Mouse (Mus musculus): ENCODE data around the gene Rbm19.
A peak's percentile ranks its signal among the peaks of the same experiment; 100 is the strongest.

Gene Rbm19

GRCm38 (mm10) chr5:120128511-120128910, 12.2 kb downstream of the Rbm19 start:
- no peaks in the 10 kb centered on the region for H3K27me3 ChIP-seq (ENCODE audit: insufficient read depth, low read length)
- H3K9me3 ChIP-seq (ENCODE audit: low read length), result no peaks in the 10 kb centered on the region
- H3K36me3 ChIP-seq (ENCODE audit: insufficient read depth, low read length), result peaks cover 99% of the 10 kb centered on the region
- TF ChIP-seq POU5F1 (IDR thresholded peaks at IDR 0.05; ENCODE audit: borderline replicate concordance, low read length) (no peak), CTCF (conservative IDR thresholded peaks at IDR 0.05; ENCODE audit: low read length) (no peak), NANOG (IDR thresholded peaks at IDR 0.05; ENCODE audit: borderline replicate concordance, low read length) (no peak)
- no peak overlapping the region for H3K4me3 ChIP-seq (replicated peaks; ENCODE audit: low read length)
- H3K4me1 ChIP-seq (replicated peaks; ENCODE audit: low read depth, low read length), result peaks cover 25% of the 10 kb centered on the region

- Histone ChIP-seq H3K36me3 (ENCODE audit: insufficient read depth, low read length) (peaks cover 99% of the 10 kb centered on the region), H3K9me3 (ENCODE audit: low read length) (no peaks in the 10 kb centered on the region), H3K4me1 (replicated peaks; ENCODE audit: low read depth, low read length) (peaks cover 25% of the 10 kb centered on the region), H3K4me3 (replicated peaks; ENCODE audit: low read length) (no peak overlapping the region), H3K27me3 (ENCODE audit: insufficient read depth, low read length) (no peaks in the 10 kb centered on the region)
- TF ChIP-seq CTCF (conservative IDR thresholded peaks at IDR 0.05; ENCODE audit: low read length) (no peak), NANOG (IDR thresholded peaks at IDR 0.05; ENCODE audit: borderline replicate concordance, low read length) (no peak), POU5F1 (IDR thresholded peaks at IDR 0.05; ENCODE audit: borderline replicate concordance, low read length) (no peak)
Observed at GRCm38 (mm10) chr5:120129070-120129469, 12.8 kb downstream of the Rbm19 start.

GRCm38 (mm10) chr5:120129761-120130160, 13.5 kb downstream of the Rbm19 start:
- H3K36me3 ChIP-seq (ENCODE audit: insufficient read depth, low read length), result peaks cover 99% of the 10 kb centered on the region
- TF ChIP-seq NANOG (IDR thresholded peaks at IDR 0.05; ENCODE audit: borderline replicate concordance, low read length), result no peak
- TF ChIP-seq POU5F1 (IDR thresholded peaks at IDR 0.05; ENCODE audit: borderline replicate concordance, low read length), result no peak
- peak; percentile 40 for TF ChIP-seq CTCF (conservative IDR thresholded peaks at IDR 0.05; ENCODE audit: low read length)
- H3K4me3 ChIP-seq (replicated peaks; ENCODE audit: low read length), result no peak overlapping the region
- H3K9me3 ChIP-seq (ENCODE audit: low read length), result no peaks in the 10 kb centered on the region
- H3K4me1 ChIP-seq (replicated peaks; ENCODE audit: low read depth, low read length), result peaks cover 25% of the 10 kb centered on the region
- H3K27me3 ChIP-seq (ENCODE audit: insufficient read depth, low read length), result no peaks in the 10 kb centered on the region

GRCm38 (mm10) chr5:120130163-120130562, 13.9 kb downstream of the Rbm19 start:
- Histone ChIP-seq H3K27me3 (ENCODE audit: insufficient read depth, low read length) (no peaks in the 10 kb centered on the region), H3K4me1 (replicated peaks; ENCODE audit: low read depth, low read length) (peaks cover 26% of the 10 kb centered on the region), H3K4me3 (replicated peaks; ENCODE audit: low read length) (no peak overlapping the region), H3K36me3 (ENCODE audit: insufficient read depth, low read length) (peaks cover 99% of the 10 kb centered on the region), H3K9me3 (ENCODE audit: low read length) (no peaks in the 10 kb centered on the region)
- no peak for TF ChIP-seq POU5F1 (IDR thresholded peaks at IDR 0.05; ENCODE audit: borderline replicate concordance, low read length)
- TF ChIP-seq NANOG (IDR thresholded peaks at IDR 0.05; ENCODE audit: borderline replicate concordance, low read length), result no peak
- no peak for TF ChIP-seq CTCF (conservative IDR thresholded peaks at IDR 0.05; ENCODE audit: low read length)

- peaks cover 98% of the 10 kb centered on the region for H3K36me3 ChIP-seq (ENCODE audit: insufficient read depth, low read length)
- no peak overlapping the region for H3K4me3 ChIP-seq (replicated peaks; ENCODE audit: low read length)
- TF ChIP-seq NANOG (IDR thresholded peaks at IDR 0.05; ENCODE audit: borderline replicate concordance, low read length) (no peak), CTCF (conservative IDR thresholded peaks at IDR 0.05; ENCODE audit: low read length) (peak; percentile 79), POU5F1 (IDR thresholded peaks at IDR 0.05; ENCODE audit: borderline replicate concordance, low read length) (no peak)
- H3K27me3 ChIP-seq (ENCODE audit: insufficient read depth, low read length), result no peaks in the 10 kb centered on the region
- peaks cover 40% of the 10 kb centered on the region for H3K4me1 ChIP-seq (replicated peaks; ENCODE audit: low read depth, low read length)
- H3K9me3 ChIP-seq (ENCODE audit: low read length), result no peaks in the 10 kb centered on the region
Observed at GRCm38 (mm10) chr5:120131600-120131999, 15.3 kb downstream of the Rbm19 start.

GRCm38 (mm10) chr5:120134000-120134399, 17.7 kb downstream of the Rbm19 start:
- no peaks in the 10 kb centered on the region for H3K9me3 ChIP-seq (ENCODE audit: low read length)
- peak; percentile 95 for TF ChIP-seq CTCF (conservative IDR thresholded peaks at IDR 0.05; ENCODE audit: low read length)
- TF ChIP-seq NANOG (IDR thresholded peaks at IDR 0.05; ENCODE audit: borderline replicate concordance, low read length), result no peak
- TF ChIP-seq POU5F1 (IDR thresholded peaks at IDR 0.05; ENCODE audit: borderline replicate concordance, low read length), result no peak
- H3K36me3 ChIP-seq (ENCODE audit: insufficient read depth, low read length), result peaks cover 98% of the 10 kb centered on the region
- no peak overlapping the region for H3K4me3 ChIP-seq (replicated peaks; ENCODE audit: low read length)
- no peaks in the 10 kb centered on the region for H3K27me3 ChIP-seq (ENCODE audit: insufficient read depth, low read length)
- H3K4me1 ChIP-seq (replicated peaks; ENCODE audit: low read depth, low read length), result peaks cover 50% of the 10 kb centered on the region

GRCm38 (mm10) chr5:120135337-120135736, 19.1 kb downstream of the Rbm19 start:
- TF ChIP-seq CTCF (conservative IDR thresholded peaks at IDR 0.05; ENCODE audit: low read length) (no peak), POU5F1 (IDR thresholded peaks at IDR 0.05; ENCODE audit: borderline replicate concordance, low read length) (no peak), NANOG (IDR thresholded peaks at IDR 0.05; ENCODE audit: borderline replicate concordance, low read length) (no peak)
- H3K36me3 ChIP-seq (ENCODE audit: insufficient read depth, low read length), result peaks cover 97% of the 10 kb centered on the region
- H3K4me3 ChIP-seq (replicated peaks; ENCODE audit: low read length), result no peak overlapping the region
- H3K4me1 ChIP-seq (replicated peaks; ENCODE audit: low read depth, low read length), result peaks cover 55% of the 10 kb centered on the region
- no peaks in the 10 kb centered on the region for H3K9me3 ChIP-seq (ENCODE audit: low read length)
- no peaks in the 10 kb centered on the region for H3K27me3 ChIP-seq (ENCODE audit: insufficient read depth, low read length)

- no peak for TF ChIP-seq CTCF (conservative IDR thresholded peaks at IDR 0.05; ENCODE audit: low read length)
- TF ChIP-seq NANOG (IDR thresholded peaks at IDR 0.05; ENCODE audit: borderline replicate concordance, low read length), result no peak
- no peak for TF ChIP-seq POU5F1 (IDR thresholded peaks at IDR 0.05; ENCODE audit: borderline replicate concordance, low read length)
Observed at GRCm38 (mm10) chr5:120135823-120136222, 19.6 kb downstream of the Rbm19 start.

GRCm38 (mm10) chr5:120136236-120136675, 20.0 kb downstream of the Rbm19 start:
- Histone ChIP-seq H3K36me3 (ENCODE audit: insufficient read depth, low read length) (peaks cover 97% of the 10 kb centered on the region), H3K4me1 (replicated peaks; ENCODE audit: low read depth, low read length) (peaks cover 46% of the 10 kb centered on the region), H3K27me3 (ENCODE audit: insufficient read depth, low read length) (no peaks in the 10 kb centered on the region), H3K4me3 (replicated peaks; ENCODE audit: low read length) (no peak overlapping the region), H3K9me3 (ENCODE audit: low read length) (no peaks in the 10 kb centered on the region)
- TF ChIP-seq POU5F1 (IDR thresholded peaks at IDR 0.05; ENCODE audit: borderline replicate concordance, low read length) (no peak), CTCF (conservative IDR thresholded peaks at IDR 0.05; ENCODE audit: low read length) (no peak), NANOG (IDR thresholded peaks at IDR 0.05; ENCODE audit: borderline replicate concordance, low read length) (no peak)

More at GRCm38 (mm10) chr5:120135823-120136222, 19.6 kb downstream of the Rbm19 start:
- no peaks in the 10 kb centered on the region for H3K9me3 ChIP-seq (ENCODE audit: low read length)
- H3K4me3 ChIP-seq (replicated peaks; ENCODE audit: low read length), result no peak overlapping the region
- H3K36me3 ChIP-seq (ENCODE audit: insufficient read depth, low read length), result peaks cover 97% of the 10 kb centered on the region
- no peaks in the 10 kb centered on the region for H3K27me3 ChIP-seq (ENCODE audit: insufficient read depth, low read length)
- H3K4me1 ChIP-seq (replicated peaks; ENCODE audit: low read depth, low read length), result peaks cover 50% of the 10 kb centered on the region
